Mouse (Mus musculus): ENCODE results near the gene Ogdh. TPM values are rescaled to one million over a fixed set of nuclear protein-coding genes. Genes with fewer than 3 reads are reported as not detected.

Ogdh gene
- polyA plus RNA-seq, 1 experiment from 2014 or later, result 201 TPM

DNA sequence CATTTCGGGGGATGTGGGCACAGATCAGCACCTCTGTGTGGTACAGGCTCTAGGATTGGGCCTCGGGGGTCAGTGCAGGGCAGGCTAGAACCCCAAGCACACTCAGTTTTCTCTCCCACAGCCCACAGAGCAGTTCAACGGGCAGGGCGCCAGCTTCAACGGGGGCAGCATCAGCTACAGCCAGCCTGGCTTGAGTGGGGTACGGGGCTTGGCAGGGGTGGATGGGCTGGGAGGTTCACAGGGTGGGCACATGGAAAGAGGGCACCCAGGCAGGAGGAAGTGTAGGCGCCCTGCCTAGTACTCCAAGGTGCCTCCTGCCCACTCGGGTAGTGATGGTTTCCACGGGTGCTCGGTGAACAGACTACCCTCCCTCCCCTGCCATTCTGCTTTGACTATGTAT, 106.7 kb downstream of the Ogdh start:
- Histone ChIP-seq H3K4me1 (ENCODE audit: control insufficient read depth, insufficient read depth, low read length) (no peaks in the 10 kb centered on the region), H3K9ac (ENCODE audit: low read depth, low read length) (no peak overlapping the region), H3K27me3 (ENCODE audit: control insufficient read depth, insufficient read depth, low read length) (no peaks in the 10 kb centered on the region), H3K4me3 (ENCODE audit: low read depth, low read length) (no peak overlapping the region), H3K9me3 (replicated peaks; ENCODE audit: control insufficient read depth, low read length) (no peaks in the 10 kb centered on the region), H3K27ac (ENCODE audit: low read depth, low read length) (no peak overlapping the region), H3K4me2 (no peak overlapping the region), H3K36me3 (ENCODE audit: control insufficient read depth, insufficient read depth, low read length) (peaks cover 54% of the 10 kb centered on the region)
- no peak for ATAC-seq (replicated peaks; ENCODE audit: insufficient number of reproducible peaks, low FRiP score, low TSS enrichment)
- WGBS (ENCODE audit: insufficient replicate concordance), result 91% methylated on average over 10 of the region's 10 CpGs

DNA sequence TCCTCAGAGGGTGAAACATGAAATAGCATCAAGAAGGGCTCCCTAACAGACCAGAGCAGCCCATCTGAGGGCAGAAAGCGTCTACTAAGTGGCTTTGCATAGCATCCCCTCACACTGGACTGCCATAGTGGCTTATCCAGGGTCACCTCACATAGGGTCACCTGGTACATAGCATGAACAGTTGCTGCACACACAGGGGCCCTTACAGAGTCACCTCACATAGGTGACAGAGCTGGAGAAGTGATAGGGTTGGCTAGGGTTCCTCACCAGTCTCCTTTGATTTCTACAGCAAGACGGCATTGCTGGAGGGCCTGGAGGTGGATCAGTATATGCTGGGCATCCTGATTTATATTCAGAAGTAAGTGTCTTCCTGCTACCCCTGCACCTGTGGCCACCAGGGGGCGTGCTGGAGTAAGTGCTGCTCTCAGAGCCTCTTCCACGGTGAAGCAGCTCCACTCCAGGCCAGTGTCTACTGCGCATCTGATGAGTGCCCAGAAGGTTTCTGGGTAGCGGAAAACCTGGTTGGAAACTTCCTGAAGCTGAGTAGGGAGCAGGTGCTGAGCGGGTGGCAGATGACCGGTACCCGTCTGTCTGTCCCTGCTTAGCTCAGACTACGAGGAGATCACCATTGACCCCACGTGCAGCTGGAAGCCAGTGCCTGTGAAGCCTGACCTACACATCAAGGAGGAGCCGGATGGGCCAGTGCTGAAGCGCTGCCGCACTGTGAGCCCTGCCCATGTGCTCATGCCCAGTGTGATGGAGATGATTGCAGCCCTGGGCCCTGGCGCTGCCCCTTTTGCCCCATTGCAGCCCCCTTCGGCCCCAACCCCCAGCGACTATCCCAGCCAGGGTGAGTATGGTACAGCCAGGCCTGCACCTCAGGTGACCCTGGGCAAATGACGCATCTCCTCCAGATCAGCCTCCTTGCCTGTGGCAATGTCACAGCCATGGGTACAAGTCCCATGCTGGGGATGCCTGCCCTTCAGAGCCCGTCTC, 111.4 kb downstream of the Ogdh start:
- no peak overlapping the region for H3K4me2 ChIP-seq
- no peak overlapping the region for H3K9ac ChIP-seq (ENCODE audit: low read depth, low read length)
- no peaks in the 10 kb centered on the region for H3K27me3 ChIP-seq (ENCODE audit: control insufficient read depth, insufficient read depth, low read length)
- no peaks in the 10 kb centered on the region for H3K9me3 ChIP-seq (replicated peaks; ENCODE audit: control insufficient read depth, low read length)
- H3K36me3 ChIP-seq (ENCODE audit: control insufficient read depth, insufficient read depth, low read length), result peaks cover 62% of the 10 kb centered on the region
- WGBS (ENCODE audit: insufficient replicate concordance), result 86% methylated on average over 19 of the region's 19 CpGs
- no peak for ATAC-seq (replicated peaks; ENCODE audit: insufficient number of reproducible peaks, low FRiP score, low TSS enrichment)
- H3K4me1 ChIP-seq (ENCODE audit: control insufficient read depth, insufficient read depth, low read length), result peaks cover 21% of the 10 kb centered on the region
- no peak overlapping the region for H3K4me3 ChIP-seq (ENCODE audit: low read depth, low read length)
- no peak overlapping the region for H3K27ac ChIP-seq (ENCODE audit: low read depth, low read length)

GRCm38 (mm10) chr11:6403830-6404405, 112.5 kb downstream of the Ogdh start:
- Histone ChIP-seq H3K27me3 (ENCODE audit: control insufficient read depth, insufficient read depth, low read length) (no peaks in the 10 kb centered on the region), H3K9me3 (replicated peaks; ENCODE audit: control insufficient read depth, low read length) (no peaks in the 10 kb centered on the region), H3K36me3 (ENCODE audit: control insufficient read depth, insufficient read depth, low read length) (peaks cover 62% of the 10 kb centered on the region), H3K27ac (ENCODE audit: low read depth, low read length) (no peak overlapping the region), H3K4me1 (ENCODE audit: control insufficient read depth, insufficient read depth, low read length) (peaks cover 21% of the 10 kb centered on the region), H3K4me3 (ENCODE audit: low read depth, low read length) (no peak overlapping the region), H3K4me2 (no peak overlapping the region), H3K9ac (ENCODE audit: low read depth, low read length) (no peak overlapping the region)
- 91% methylated on average over 5 of the region's 5 CpGs for WGBS (ENCODE audit: insufficient replicate concordance)
- no peak for ATAC-seq (replicated peaks; ENCODE audit: insufficient number of reproducible peaks, low FRiP score, low TSS enrichment)

DNA sequence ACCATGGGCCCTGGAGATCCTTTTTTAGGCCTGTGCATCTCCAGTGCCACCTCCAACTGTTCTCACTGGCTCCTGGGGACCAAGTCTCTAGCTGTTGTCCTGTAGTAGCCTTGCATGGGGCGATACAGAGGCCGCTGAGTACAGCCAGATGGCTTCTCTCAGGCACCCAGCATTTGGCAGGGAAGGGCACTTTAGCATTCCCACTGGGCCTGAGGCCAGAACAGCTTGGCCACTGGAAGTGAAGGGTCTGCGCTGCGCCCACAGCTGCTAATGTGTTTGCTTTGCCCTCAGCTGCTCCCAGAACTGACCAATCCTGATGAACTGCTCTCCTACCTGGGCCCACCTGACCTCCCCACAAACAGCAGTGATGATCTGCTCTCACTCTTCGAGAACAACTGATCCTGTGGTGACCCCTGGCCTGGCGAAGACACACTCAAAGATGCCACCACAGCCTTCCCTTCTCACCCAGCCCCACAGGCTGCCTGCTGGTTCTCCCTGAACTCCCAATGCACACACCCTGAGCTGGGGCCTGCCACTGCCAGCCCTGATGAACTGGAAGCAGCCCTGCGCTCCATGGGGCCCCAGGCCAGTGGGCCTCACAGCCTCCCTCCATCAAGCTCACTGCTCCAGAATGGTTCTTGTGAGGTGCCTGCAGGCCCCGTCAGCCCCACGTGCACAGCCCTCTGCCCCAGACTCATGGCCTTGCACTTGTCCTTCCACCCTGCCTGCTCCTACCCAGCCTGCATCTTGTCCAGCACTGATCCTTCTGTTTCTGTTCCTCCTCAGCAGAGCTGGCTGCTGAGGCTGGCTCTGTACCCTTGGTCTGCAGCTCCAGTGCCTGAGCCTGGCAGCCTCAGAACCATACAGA, 113.5 kb downstream of the Ogdh start:
- ATAC-seq (replicated peaks; ENCODE audit: insufficient number of reproducible peaks, low FRiP score, low TSS enrichment), result no peak

GRCm38 (mm10) chr11:6405591-6406081, 114.2 kb downstream of the Ogdh start:
- Histone ChIP-seq H3K4me2 (no peak overlapping the region), H3K9me3 (replicated peaks; ENCODE audit: control insufficient read depth, low read length) (no peaks in the 10 kb centered on the region), H3K27ac (ENCODE audit: low read depth, low read length) (peak overlapping the region; percentile 84), H3K4me3 (ENCODE audit: low read depth, low read length) (no peak overlapping the region), H3K4me1 (ENCODE audit: control insufficient read depth, insufficient read depth, low read length) (peaks cover 21% of the 10 kb centered on the region), H3K36me3 (ENCODE audit: control insufficient read depth, insufficient read depth, low read length) (peaks cover 46% of the 10 kb centered on the region), H3K9ac (ENCODE audit: low read depth, low read length) (peak overlapping the region; percentile 23; the same call in 1 of the 2 replicates), H3K27me3 (ENCODE audit: control insufficient read depth, insufficient read depth, low read length) (no peaks in the 10 kb centered on the region)
- ATAC-seq (replicated peaks; ENCODE audit: insufficient number of reproducible peaks, low FRiP score, low TSS enrichment), result no peak
- 72% methylated on average over 4 of the region's 4 CpGs for WGBS (ENCODE audit: insufficient replicate concordance)

More for the DNA sequence above, 113.5 kb downstream of the Ogdh start:
- 90% methylated on average over 9 of the region's 9 CpGs for WGBS (ENCODE audit: insufficient replicate concordance)
- H3K36me3 ChIP-seq (ENCODE audit: control insufficient read depth, insufficient read depth, low read length), result peaks cover 51% of the 10 kb centered on the region
- H3K4me3 ChIP-seq (ENCODE audit: low read depth, low read length), result no peak overlapping the region
- H3K4me2 ChIP-seq, result no peak overlapping the region
- peaks cover 21% of the 10 kb centered on the region for H3K4me1 ChIP-seq (ENCODE audit: control insufficient read depth, insufficient read depth, low read length)
- H3K9me3 ChIP-seq (replicated peaks; ENCODE audit: control insufficient read depth, low read length), result no peaks in the 10 kb centered on the region
- H3K27me3 ChIP-seq (ENCODE audit: control insufficient read depth, insufficient read depth, low read length), result no peaks in the 10 kb centered on the region
- H3K27ac ChIP-seq (ENCODE audit: low read depth, low read length), result peak overlapping the region; percentile 84
- peak overlapping the region; percentile 23; the same call in 1 of the 2 replicates for H3K9ac ChIP-seq (ENCODE audit: low read depth, low read length)

Small RNA genes lying within 50 kb of the gene (microRNA-seq; reads per million reads assigned to microRNA genes)
- gene Mir7651 (ENCODE audit: borderline number of aligned reads), result 0.41 reads per million

Other genes starting within 250 kb of the Ogdh start
- 2.4 and 2.7 TPM in 2 replicates for gene Camk2b, start 225.3 kb upstream of the Ogdh start, polyA plus RNA-seq (2014; fragmentation: Nextera tagmentation; extraction: Ambion mirVana)
- gene A730071L15Rik, start 91.6 kb upstream of the Ogdh start, polyA plus RNA-seq (2014; fragmentation: Nextera tagmentation; extraction: Ambion mirVana), result 0.28 and 0.84 TPM in 2 replicates
- gene Nudcd3, start 91.2 kb upstream of the Ogdh start, polyA plus RNA-seq (2014; fragmentation: Nextera tagmentation; extraction: Ambion mirVana), result 28.8 and 33.7 TPM in 2 replicates
- gene Npc1l1, start 61.5 kb upstream of the Ogdh start, polyA plus RNA-seq (2014; fragmentation: Nextera tagmentation; extraction: Ambion mirVana), result not detected in 2 replicates
- 69.5 and 71.7 TPM in 2 replicates for gene Ddx56, start 23.9 kb upstream of the Ogdh start, polyA plus RNA-seq (2014; fragmentation: Nextera tagmentation; extraction: Ambion mirVana)
- gene Tmed4, start 16.8 kb upstream of the Ogdh start, polyA plus RNA-seq (2014; fragmentation: Nextera tagmentation; extraction: Ambion mirVana), result 92.0 and 94.3 TPM in 2 replicates
- gene Zmiz2, start 97.4 kb downstream of the Ogdh start, polyA plus RNA-seq (2014; fragmentation: Nextera tagmentation; extraction: Ambion mirVana), result 6.8 and 7.9 TPM in 2 replicates
- gene Ppia, start 123.8 kb downstream of the Ogdh start, polyA plus RNA-seq (2014; fragmentation: Nextera tagmentation; extraction: Ambion mirVana), result 4,475 and 4,598 TPM in 2 replicates
- 353 and 356 TPM in 2 replicates for gene H2afv, start 152.8 kb downstream of the Ogdh start, polyA plus RNA-seq (2014; fragmentation: Nextera tagmentation; extraction: Ambion mirVana)
- 22.3 and 25.5 TPM in 2 replicates for gene Purb, start 184.3 kb downstream of the Ogdh start, polyA plus RNA-seq (2014; fragmentation: Nextera tagmentation; extraction: Ambion mirVana)
- 0.72 and 0.90 TPM in 2 replicates for gene Myo1g, start 229.3 kb downstream of the Ogdh start, polyA plus RNA-seq (2014; fragmentation: Nextera tagmentation; extraction: Ambion mirVana)

Data from heart, embryonic 11.5 days (tissue).